Mouse (Mus musculus) cortical plate, adult 2 months (tissue): ENCODE measurements around the gene Fam131c.

ENCODE experiments used
- CTCF ChIP-seq: fragments of 200-500 bp; IDR thresholded peaks from 2 replicates; pipeline ENCODE4 v1.5.1; 2011; ENCODE audit warnings: mild to moderate bottlenecking, control low read depth, low read length; ENCODE audit not compliant: insufficient read depth; ENCODE audit errors: extremely low read depth
- POLR2A ChIP-seq: fragments of 200-500 bp; IDR thresholded peaks from 2 replicates; pipeline ENCODE4 v1.6.1; 2011; ENCODE audit warnings: mild to moderate bottlenecking, low read length, control low read depth; ENCODE audit not compliant: insufficient read depth; ENCODE audit errors: extremely low read depth

- TF ChIP-seq CTCF, result no peak
- TF ChIP-seq POLR2A, result no peak
Measured at GRCm38 (mm10) chr4:141387933-141388332, 19.9 kb downstream of the Fam131c start.
